Mouse (Mus musculus) myocyte (in vitro differentiated cells): ENCODE measurements around the gene Ddx39.

Source experiments
- CEBPB ChIP-seq: IDR thresholded peaks from 2 replicates; pipeline ENCODE4 v1.6.1; 2011; ENCODE audit warnings: mild to moderate bottlenecking, moderate library complexity; ENCODE audit not compliant: poor library complexity, insufficient read depth, severe bottlenecking
- E2F4 ChIP-seq: IDR thresholded peaks from one replicate; pipeline ENCODE4 v1.6.1; 2011; ENCODE audit warnings: mild to moderate bottlenecking, control low read depth, moderate library complexity; ENCODE audit not compliant: insufficient read depth
- MAX ChIP-seq: IDR thresholded peaks from one replicate; pipeline ENCODE4 v1.6.1; 2011; ENCODE audit warnings: low read depth, mild to moderate bottlenecking, control low read depth
- MYOD1 ChIP-seq, 3 experiments: IDR thresholded peaks; one replicate each; pipeline ENCODE4 v1.6.1; 2011; ENCODE audit warnings: control low read depth in 2 of 3, low read depth in 2 of 3, mild to moderate bottlenecking in 2 of 3, moderate library complexity in 1 of 3; ENCODE audit not compliant: insufficient read length in 2 of 3, control insufficient read depth in 1 of 3
- POLR2A ChIP-seq: IDR thresholded peaks from one replicate; pipeline ENCODE4 v1.6.1; 2011; ENCODE audit warnings: low read depth, mild to moderate bottlenecking, control low read depth, moderate library complexity; ENCODE audit not compliant: insufficient read length
- POLR2AphosphoS2 ChIP-seq: IDR thresholded peaks from one replicate; pipeline ENCODE4 v1.6.1; 2011; ENCODE audit warnings: low read depth, control low read depth; ENCODE audit not compliant: insufficient read length
- TCF12 ChIP-seq: IDR thresholded peaks from one replicate; pipeline ENCODE4 v1.6.1; 2011; ENCODE audit warnings: mild to moderate bottlenecking, control low read depth; ENCODE audit not compliant: poor library complexity, insufficient read depth, severe bottlenecking
- TCF3 ChIP-seq: IDR thresholded peaks from one replicate; pipeline ENCODE4 v1.6.1; 2011; ENCODE audit warnings: low read depth, control low read depth; ENCODE audit not compliant: insufficient read length
- USF1 ChIP-seq: IDR thresholded peaks from one replicate; pipeline ENCODE4 v1.6.1; 2011; ENCODE audit warnings: low read depth, mild to moderate bottlenecking, control low read depth, moderate library complexity

DNA sequence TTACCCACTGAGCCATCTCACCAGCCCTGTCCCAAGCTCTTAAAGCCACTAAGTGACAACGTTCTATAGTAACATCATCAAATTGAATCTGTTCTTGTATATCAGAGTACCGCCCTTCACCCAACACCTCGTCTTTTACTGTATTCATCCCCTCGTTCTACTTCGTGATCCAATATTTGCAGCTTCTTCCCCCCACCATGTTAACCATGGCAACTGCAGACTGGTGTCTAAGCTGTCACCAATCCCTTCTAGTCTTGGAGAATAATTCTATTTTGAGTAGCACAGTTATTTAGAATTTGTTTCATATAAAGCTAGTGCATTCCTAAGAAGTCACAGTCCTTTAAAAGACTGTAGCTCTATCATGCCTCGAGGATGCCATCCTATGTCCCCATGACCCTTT, 25.7 kb upstream of the Ddx39 start:
- no peak for TF ChIP-seq MAX
- no peak for TF ChIP-seq POLR2A
- no peak for TF ChIP-seq TCF12
- TF ChIP-seq POLR2AphosphoS2 = no peak
- no peak for TF ChIP-seq USF1
- TF ChIP-seq CEBPB = no peak
- no peak for TF ChIP-seq E2F4
- TF ChIP-seq MYOD1 (IDR thresholded peaks at IDR 0.05; ENCODE audit: control insufficient read depth in 1 of 3, insufficient read length in 2 of 3, low read depth in 2 of 3) = no peak
- no peak for TF ChIP-seq TCF3
